In genomic region chr10:76728369-76728768, GRCm38 (mm10) we compare ENCODE assay signal across 9 mouse cellular contexts. TPM values are rescaled to one million over a fixed set of nuclear protein-coding genes. Genes with fewer than 3 reads are reported as not detected.
DNase-seq lines count a peak whose midpoint lies in the region; ATAC-seq and TF ChIP-seq lines count a peak whose summit lies in the region.
"Had no signal": no experiment of that assay in that cellular context is flagged by ENCODE, and none has a peak within 500 bp of the region (broad histone marks: within the 10 kb centered on the region; RNA-seq: fewer than 3 reads in every experiment).

No protein-coding gene starts in this region.

- DNase-seq in kidney, adult 11 months = peak; percentile 20
- DNase-seq in heart, postnatal 25 days (ENCODE audit: low spot score) = peak; percentile 56
- DNase-seq in limb, embryonic 11.5 days (ENCODE audit: low spot score) = peak; percentile 89
- DNase-seq in ovary, adult 18-20 months (ENCODE audit: low spot score) = peak; percentile 56
- DNase-seq in urinary bladder, postnatal 25 days (ENCODE audit: low spot score) = peak; percentile 85

- 25% methylated on average over 11 of the region's 11 CpGs for WGBS in kidney, embryonic 16.5 days
- WGBS in forebrain, embryonic 12.5 days = 14% methylated on average over 11 of the region's 11 CpGs
- WGBS in limb, embryonic 11.5 days = 13% methylated on average over 11 of the region's 11 CpGs

- H3K4me2 ChIP-seq in kidney, embryonic 16.5 days (replicated peaks; ENCODE audit: low read depth, low read length) = no peak overlapping the region
- H3K4me2 ChIP-seq in forebrain, embryonic 12.5 days = peak overlapping the region; percentile 2; the same call in 1 of the 2 replicates
- H3K4me2 ChIP-seq in limb, embryonic 11.5 days (ENCODE audit: low read depth, severe bottlenecking) = no peak overlapping the region

- no peaks in the 10 kb centered on the region for H3K27me3 ChIP-seq in kidney, embryonic 16.5 days (ENCODE audit: insufficient read depth, low read length)
- H3K27me3 ChIP-seq in forebrain, embryonic 12.5 days = 0 out of 2 replicates have a peak, but pooled peaks cover 5% of the 10 kb centered on the region
- no peaks in the 10 kb centered on the region for H3K27me3 ChIP-seq in limb, embryonic 11.5 days (ENCODE audit: control insufficient read depth, insufficient read depth, low read length)

- TF ChIP-seq POLR2A in bone marrow macrophage, adult 2 months (IDR thresholded peaks at IDR 0.05; ENCODE audit: borderline replicate concordance, low read depth, low read length) = no peak

- H3K9me3 ChIP-seq in kidney, embryonic 16.5 days (ENCODE audit: low read length) = no peaks in the 10 kb centered on the region
- no peaks in the 10 kb centered on the region for H3K9me3 ChIP-seq in forebrain, embryonic 12.5 days
- no peaks in the 10 kb centered on the region for H3K9me3 ChIP-seq in limb, embryonic 11.5 days (ENCODE audit: control insufficient read depth, low read length)

- no peaks in the 10 kb centered on the region for H3K36me3 ChIP-seq in kidney, embryonic 16.5 days (ENCODE audit: insufficient read depth, low read length)
- H3K36me3 ChIP-seq in forebrain, embryonic 12.5 days (replicated peaks) = no peaks in the 10 kb centered on the region
- no peaks in the 10 kb centered on the region for H3K36me3 ChIP-seq in limb, embryonic 11.5 days (ENCODE audit: control insufficient read depth, insufficient read depth, low read length)

- H3K4me3 ChIP-seq in kidney, embryonic 16.5 days (ENCODE audit: low read length) = no peak overlapping the region
- H3K4me3 ChIP-seq in bone marrow macrophage, adult 2 months (ENCODE audit: insufficient read depth, low read length) = no peak overlapping the region
- no peak overlapping the region for H3K4me3 ChIP-seq in forebrain, embryonic 12.5 days (replicated peaks)
- no peak overlapping the region for H3K4me3 ChIP-seq in limb, embryonic 11.5 days (ENCODE audit: low read depth, low read length)

- peak; percentile 22; the same call in 1 of the 2 replicates for TF ChIP-seq CTCF in bone marrow macrophage, adult 2 months (IDR thresholded peaks at IDR 0.05; ENCODE audit: low read depth, low read length)

- no peak for ATAC-seq in kidney, embryonic 16.5 days (ENCODE audit: low FRiP score, low TSS enrichment)
- no peak for ATAC-seq in forebrain, embryonic 12.5 days (ENCODE audit: low FRiP score)
- ATAC-seq in limb, embryonic 11.5 days (ENCODE audit: insufficient number of reproducible peaks, low FRiP score, low TSS enrichment, low read depth) = no peak

- H3K4me1 ChIP-seq in kidney, embryonic 16.5 days (ENCODE audit: insufficient read depth, low read length) = peaks cover 17% of the 10 kb centered on the region
- H3K4me1 ChIP-seq in bone marrow macrophage, adult 2 months (ENCODE audit: control insufficient read depth, insufficient read depth, low read length) = no peaks in the 10 kb centered on the region
- H3K4me1 ChIP-seq in forebrain, embryonic 12.5 days = peaks cover 7% of the 10 kb centered on the region
- H3K4me1 ChIP-seq in limb, embryonic 11.5 days (ENCODE audit: control insufficient read depth, insufficient read depth, low read length) = peaks cover 16% of the 10 kb centered on the region

- H3K9ac ChIP-seq in kidney, embryonic 16.5 days (replicated peaks; ENCODE audit: low read length) = no peak overlapping the region
- no peak overlapping the region for H3K9ac ChIP-seq in forebrain, embryonic 12.5 days
- H3K9ac ChIP-seq in limb, embryonic 11.5 days (ENCODE audit: low read length) = no peak overlapping the region

- H3K27ac ChIP-seq in kidney, embryonic 16.5 days (ENCODE audit: low read length) = no peak overlapping the region
- H3K27ac ChIP-seq in bone marrow macrophage, adult 2 months (ENCODE audit: insufficient read depth, low read depth, low read length) = no peak overlapping the region
- H3K27ac ChIP-seq in forebrain, embryonic 12.5 days = no peak overlapping the region
- no peak overlapping the region for H3K27ac ChIP-seq in limb, embryonic 11.5 days (replicated peaks; ENCODE audit: low read depth, low read length)

- intact Hi-C loops in heart, postnatal 25 days (cut with DNase I) = no loop called here

RNA-seq across cellular contexts. Expression of gene Col6a1, which starts 2.4 kb away (rescaled TPM):
- 94.8 and 128 TPM in 2 replicates for polyA plus RNA-seq in kidney, embryonic 16.5 days (2015; fragmentation: Nextera tagmentation; extraction: Ambion mirVana)
- polyA plus RNA-seq in bone marrow macrophage, adult 2 months (2012; ENCODE audit: insufficient read depth, insufficient read length, missing spikeins) = 3.2 and 3.8 TPM in 2 replicates
- 11.2 and 14.7 TPM in 2 replicates for polyA plus RNA-seq in forebrain, embryonic 12.5 days (2016; fragmentation: Nextera tagmentation; extraction: Ambion mirVana)
- 10 to 100 TPM; 83.0 to 93.0 TPM for total RNA-seq in heart, postnatal 25 days (2021)
- 9.7 and 11.1 TPM in 2 replicates for polyA plus RNA-seq in limb, embryonic 11.5 days (2014; fragmentation: Nextera tagmentation; extraction: Ambion mirVana)
- total RNA-seq: neutrophil, adult 5-6 weeks had no signal

Comparison
In these comparisons a context has a peak if more than half of its experiments do, and no peak if none do; other contexts are left out.
1. DNase-seq: peak in every context shown above with its lines; median percentile 89 in limb, embryonic 11.5 days; 85 in urinary bladder, postnatal 25 days; 56 in heart, postnatal 25 days; 56 in ovary, adult 18-20 months; 20 in kidney, adult 11 months.